Mouse (Mus musculus) CD4-positive, CD25-positive, alpha-beta regulatory T cell, adult 2 months (primary cell): ENCODE data around the gene Ldb1.
A peak's percentile ranks its signal among the peaks of the same experiment; 100 is the strongest.
"Not testable (repeated sequence)": the region's sequence is repeated elsewhere in the genome, so short reads cannot be mapped to it uniquely, and the experiment has no call there.

ENCODE experiments used
- DNase-seq: peaks from one replicate; pipeline ENCODE4 v3.0.0-alpha.2; 2012; ENCODE audit warnings: low read depth, low spot score

Ldb1 gene

GRCm38 (mm10) chr19:46028747-46029320 is 16.2 kb downstream of the Ldb1 start:
- peak; percentile 70 for DNase-seq

GRCm38 (mm10) chr19:46026567-46026966 is 18.4 kb downstream of the Ldb1 start:
- DNase-seq, result no peak

GRCm38 (mm10) chr19:46024959-46025358 is 20.1 kb downstream of the Ldb1 start:
- DNase-seq, result no peak

GRCm38 (mm10) chr19:46016023-46016422 is 29.0 kb downstream of the Ldb1 start:
- DNase-seq, result no peak

- DNase-seq, result peak; percentile 90
Observed at GRCm38 (mm10) chr19:46014572-46015178, 30.3 kb downstream of the Ldb1 start.

- no peak for DNase-seq
Observed at GRCm38 (mm10) chr19:46005680-46006079, 39.3 kb downstream of the Ldb1 start.

GRCm38 (mm10) chr19:46004814-46005466 is 40.1 kb downstream of the Ldb1 start:
- DNase-seq, result no peak

- DNase-seq, result peak; percentile 90
Observed at GRCm38 (mm10) chr19:46003371-46004226, 41.4 kb downstream of the Ldb1 start, which contains the start of gene Hps6. Gene Hps6 (plus strand): TSS chr19:46003508.

- DNase-seq, result peak; percentile 60
Observed at GRCm38 (mm10) chr19:46002279-46002678, 42.7 kb downstream of the Ldb1 start.

GRCm38 (mm10) chr19:45999378-45999777 is 45.6 kb downstream of the Ldb1 start:
- DNase-seq, result no peak

GRCm38 (mm10) chr19:45998694-45999217 is 46.3 kb downstream of the Ldb1 start:
- no peak for DNase-seq

GRCm38 (mm10) chr19:45997785-45998693 is 47.0 kb downstream of the Ldb1 start, which contains the start of gene Armh3:
Gene Armh3 (minus strand): TSS chr19:45998488.
- peak; percentile 93 for DNase-seq

- DNase-seq, result peak; percentile 59
Observed at GRCm38 (mm10) chr19:45997365-45997764, 47.6 kb downstream of the Ldb1 start.

- no peak for DNase-seq
Observed at GRCm38 (mm10) chr19:45993981-45994737, 50.9 kb downstream of the Ldb1 start.

- not testable (repeated sequence) for DNase-seq
Observed at GRCm38 (mm10) chr19:45993441-45993840, 51.6 kb downstream of the Ldb1 start.

GRCm38 (mm10) chr19:45991171-45991570 is 53.8 kb downstream of the Ldb1 start:
- DNase-seq, result no peak

- no peak for DNase-seq
Observed at GRCm38 (mm10) chr19:45988238-45988637, 56.8 kb downstream of the Ldb1 start.

GRCm38 (mm10) chr19:45984379-45984778 is 60.6 kb downstream of the Ldb1 start:
- DNase-seq, result no peak
